Mouse (Mus musculus): Measurements from ENCODE around the gene Bbip1.
"Not testable (repeated sequence)": the region's sequence is repeated elsewhere in the genome, so short reads cannot be mapped to it uniquely, and the experiment has no call there.

The Bbip1 gene

GRCm38 (mm10) chr19:53921996-53922395, 22.4 kb downstream of the Bbip1 start:
- not testable (repeated sequence) for DNase-seq

DNA sequence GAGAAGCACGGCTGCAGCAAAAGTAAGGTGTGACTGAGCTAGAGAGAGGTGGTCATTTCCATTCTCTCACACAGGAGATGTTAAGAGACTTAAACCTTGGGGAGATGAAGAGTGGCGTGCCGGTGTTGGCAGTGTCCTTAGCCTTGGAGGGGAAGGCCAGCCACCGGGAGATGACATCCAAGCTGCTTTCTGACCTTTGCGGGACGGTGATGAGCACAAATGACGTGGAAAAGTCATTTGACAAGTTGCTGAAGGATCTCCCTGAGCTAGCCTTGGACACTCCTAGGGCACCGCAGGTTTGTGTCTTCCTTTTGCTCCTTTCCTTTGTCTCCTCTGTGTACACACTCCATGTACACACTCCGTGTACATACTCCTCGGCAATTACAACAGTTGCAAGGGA, 24.9 kb downstream of the Bbip1 start:
- DNase-seq, result no peak

DNA sequence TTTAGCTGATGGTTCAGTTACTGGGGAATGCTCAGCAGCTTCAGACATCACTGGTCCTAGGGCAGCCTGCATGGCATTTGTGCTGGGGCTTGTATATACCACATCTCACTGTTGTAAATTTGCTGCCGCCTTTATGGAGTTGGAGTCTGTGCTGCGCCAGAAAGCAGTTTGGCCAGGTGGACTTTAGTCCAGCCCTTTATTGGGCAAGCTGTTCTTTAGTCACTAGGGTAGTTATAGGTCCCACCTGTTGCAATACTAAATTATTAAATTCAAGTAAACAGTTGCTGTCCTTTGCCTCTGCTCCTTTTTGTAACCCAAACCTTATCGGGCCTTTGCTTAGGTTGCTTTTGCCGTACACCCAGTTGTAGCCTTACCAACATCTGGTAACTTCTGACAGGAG, 29.5 kb downstream of the Bbip1 start:
- DNase-seq, result no peak

DNA sequence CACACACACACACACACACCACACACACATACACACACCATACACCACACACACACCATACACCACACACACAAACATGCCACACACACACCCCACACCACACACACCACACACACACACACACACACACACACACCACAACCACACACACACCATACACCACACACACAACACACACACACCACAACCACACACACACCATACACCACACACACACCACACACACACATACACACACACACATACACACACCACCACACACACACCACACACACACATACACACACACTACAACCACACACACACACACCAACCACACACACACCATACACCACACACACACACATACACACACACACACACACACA, 37.7 kb downstream of the Bbip1 start:
- not testable (repeated sequence) for DNase-seq

DNA sequence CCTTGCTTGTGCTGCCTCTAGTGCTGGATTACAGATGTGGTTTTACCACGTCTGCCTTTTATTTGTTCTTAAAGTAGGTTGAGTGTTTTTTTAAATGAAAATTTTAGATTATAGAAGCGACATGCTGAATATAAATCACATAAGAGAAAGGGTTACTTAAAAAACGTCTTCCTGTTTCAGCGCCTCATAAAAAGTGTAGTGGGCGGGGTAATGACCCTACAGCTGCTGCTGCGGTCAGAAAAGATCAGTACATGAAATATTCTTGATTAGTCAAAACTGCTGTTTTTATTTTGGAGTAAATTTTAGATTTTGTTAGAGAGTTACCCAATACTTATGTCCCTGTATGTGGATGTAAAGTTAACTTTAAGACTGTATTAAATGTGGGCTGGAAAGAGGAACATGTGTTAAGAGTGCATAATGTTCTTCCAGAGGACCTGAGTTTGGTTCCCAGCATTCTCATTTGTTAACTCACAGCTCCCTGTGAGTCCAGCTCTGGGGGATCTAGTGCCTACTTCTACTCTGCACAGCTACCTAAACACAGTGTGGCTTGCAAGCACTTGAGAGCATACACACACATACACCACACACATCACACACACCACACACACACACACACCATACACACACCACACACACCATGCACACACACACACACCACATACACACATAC, 38.3 kb downstream of the Bbip1 start:
- peak; percentile 27 for DNase-seq

GRCm38 (mm10) chr19:53904833-53905480, 39.5 kb downstream of the Bbip1 start:
- no peak for DNase-seq

DNA sequence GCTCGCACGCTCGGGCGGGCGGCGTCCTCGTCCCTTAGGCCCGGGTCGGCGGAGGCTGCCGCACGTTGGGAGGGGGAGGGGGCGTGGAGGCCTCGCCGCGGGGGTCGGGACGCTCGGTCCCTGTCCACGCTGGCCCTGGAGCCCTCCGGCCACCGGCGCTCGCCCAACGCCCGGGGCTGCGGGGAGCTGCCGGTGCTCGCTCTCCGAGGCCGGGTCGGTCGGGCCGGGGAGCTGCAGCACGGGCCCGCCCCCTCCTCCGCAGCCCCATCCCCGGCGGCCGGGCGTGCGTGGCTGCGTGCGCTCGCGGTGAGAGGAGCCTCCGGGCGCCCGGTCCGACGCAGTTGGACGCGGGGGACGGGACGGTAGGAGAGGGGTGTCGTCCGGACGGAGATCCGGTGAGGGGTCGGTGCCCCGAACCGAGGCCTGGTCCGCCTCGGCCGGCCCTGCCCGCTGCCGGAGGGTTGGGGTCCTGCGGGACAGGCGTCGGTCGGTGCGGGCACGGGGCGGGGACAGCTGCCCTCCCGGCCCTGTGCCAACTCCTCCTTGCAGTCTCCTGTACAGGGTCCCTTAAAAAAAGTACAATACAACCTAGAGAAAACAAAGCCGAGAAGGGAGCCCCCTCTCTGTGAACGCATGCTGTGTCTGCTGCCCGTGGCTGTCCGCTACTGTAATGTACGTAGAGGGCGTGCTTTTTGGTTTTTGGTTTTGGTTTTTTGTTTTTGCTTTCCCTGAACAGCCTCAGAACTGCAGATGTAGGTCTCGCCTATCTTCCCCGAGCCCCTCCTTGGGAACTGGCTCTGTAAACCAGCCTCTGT, 40.7 kb downstream of the Bbip1 start:
- peak; percentile 56 for DNase-seq

DNA sequence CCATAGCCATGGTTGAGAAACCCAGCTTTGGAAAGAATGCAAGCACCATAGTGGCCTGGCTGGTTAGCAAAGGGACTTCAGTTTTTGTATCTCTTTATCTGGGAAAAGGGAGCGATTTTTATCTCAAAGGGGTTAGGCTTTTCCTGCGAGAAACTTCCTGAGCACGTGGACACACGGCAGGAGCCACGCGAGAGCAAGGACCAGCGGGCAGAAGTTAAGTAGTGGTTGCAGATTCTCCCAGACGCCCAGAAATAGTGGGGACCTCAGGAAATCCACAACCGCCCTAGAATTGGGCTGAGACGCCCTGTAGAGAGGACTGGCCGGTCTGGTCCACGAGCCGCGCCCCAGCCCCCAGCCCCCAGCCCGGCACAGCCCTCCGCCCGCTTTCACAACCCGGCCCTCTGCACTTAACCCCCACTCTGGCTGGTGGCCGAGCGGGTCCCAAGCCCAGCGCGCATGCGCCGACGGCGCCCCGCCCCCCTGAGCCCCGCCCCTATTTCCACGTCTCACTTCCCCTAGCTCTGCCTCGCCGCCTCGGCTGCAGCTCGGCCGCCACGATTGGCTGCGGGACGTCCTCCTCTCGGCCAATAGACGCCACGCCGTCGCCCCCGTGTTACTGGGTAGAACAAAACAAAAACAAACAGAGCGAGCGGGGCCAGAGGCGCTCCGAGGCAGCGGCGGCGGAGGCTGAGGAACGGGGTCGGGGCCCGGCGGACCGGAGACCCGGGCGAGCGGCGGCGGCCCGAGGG, 41.5 kb downstream of the Bbip1 start:
- DNase-seq, result peak; percentile 99

DNA sequence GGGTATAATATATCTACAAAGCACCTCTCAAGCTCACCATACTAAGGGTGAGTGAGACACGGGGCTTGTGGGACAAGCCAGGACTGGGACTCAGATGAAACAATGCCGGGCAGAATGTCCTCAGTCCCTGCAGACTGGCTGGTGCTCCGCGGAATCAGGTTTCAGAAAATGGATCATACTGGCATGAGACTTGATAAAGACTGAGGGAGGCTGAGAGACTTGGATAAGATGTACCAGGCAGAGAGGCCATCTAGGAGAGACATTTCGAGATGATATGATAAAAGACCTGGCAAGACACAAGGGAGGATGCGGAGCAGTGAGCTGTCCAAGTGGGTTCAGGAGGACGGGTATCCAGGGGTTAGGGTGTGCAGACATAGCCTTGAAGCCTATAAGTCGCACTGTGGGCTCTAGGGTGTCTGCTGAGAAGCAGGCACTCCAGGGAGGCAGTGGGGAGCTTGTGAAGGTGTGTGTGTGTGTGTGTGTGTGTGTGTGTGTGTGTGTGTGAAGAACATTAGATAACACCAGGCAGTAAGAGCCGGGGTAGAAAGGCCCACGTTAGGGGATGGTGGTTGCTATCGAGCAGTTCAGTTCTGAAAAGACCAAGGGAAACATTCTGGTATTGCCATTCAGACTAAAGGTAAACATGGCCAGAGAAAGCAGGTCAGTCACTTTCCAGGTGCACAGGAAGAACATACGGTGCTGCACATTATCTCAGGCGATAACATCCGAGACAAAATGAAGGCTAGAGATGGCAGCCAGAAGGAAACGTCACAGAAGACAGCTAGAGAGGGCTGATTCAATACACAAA, 42.3 kb downstream of the Bbip1 start:
- DNase-seq, result no peak

DNA sequence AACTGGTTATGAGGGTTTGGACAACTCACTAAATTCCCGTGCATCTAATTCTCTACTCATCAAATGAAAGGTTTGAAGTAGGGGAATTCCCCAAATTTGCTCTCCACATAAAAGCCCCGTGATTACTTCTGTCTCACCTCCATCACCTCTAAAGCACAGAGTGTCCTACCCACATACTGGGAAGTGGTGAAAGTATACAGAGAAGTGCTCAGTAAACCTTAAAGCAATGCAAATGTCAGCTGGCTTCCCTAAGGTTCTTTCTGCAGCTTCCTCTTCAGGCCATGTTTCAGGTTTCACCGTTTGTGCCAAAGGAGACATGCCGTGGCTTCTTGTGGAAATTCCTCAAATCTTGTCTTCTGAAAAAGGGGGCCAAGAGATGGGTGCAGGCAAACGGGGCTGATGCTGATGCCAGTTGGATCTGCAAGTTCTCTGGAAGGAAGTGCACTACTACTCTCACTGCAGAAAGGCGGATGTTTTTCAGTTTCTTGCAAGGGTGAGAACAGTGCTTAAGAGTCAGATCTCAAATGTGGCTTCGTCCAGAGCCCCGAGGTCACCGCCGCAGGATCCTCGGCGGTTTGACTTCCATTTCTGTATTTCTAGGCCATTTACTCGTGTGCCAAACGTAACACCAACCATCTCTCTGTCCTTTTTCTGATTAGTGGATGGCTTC, 44.4 kb downstream of the Bbip1 start:
- DNase-seq, result no peak

GRCm38 (mm10) chr19:53898970-53899900, 45.2 kb downstream of the Bbip1 start:
- no peak for DNase-seq

DNA sequence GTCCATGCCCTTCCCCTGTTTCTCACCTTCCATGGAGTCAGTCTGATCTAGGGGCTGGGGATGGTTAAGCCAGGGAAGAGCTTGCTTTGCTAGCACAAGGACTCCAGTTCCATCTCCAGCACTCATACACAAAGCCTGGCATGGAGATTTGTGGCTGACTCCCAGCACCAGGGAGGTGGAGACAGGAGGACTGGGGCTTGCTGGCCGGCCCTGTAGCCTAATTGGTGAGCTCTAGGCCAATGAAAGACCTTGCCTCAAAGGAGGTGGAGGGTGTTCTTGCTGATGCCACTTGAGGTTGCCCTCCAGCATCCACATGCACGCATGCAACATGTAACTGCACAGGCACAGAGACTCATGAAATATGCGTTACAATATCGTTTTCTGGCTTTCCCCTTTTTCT, 45.9 kb downstream of the Bbip1 start:
- no peak for DNase-seq

- DNase-seq, result no peak
Observed at GRCm38 (mm10) chr19:53898046-53898445, 46.4 kb downstream of the Bbip1 start.

DNA sequence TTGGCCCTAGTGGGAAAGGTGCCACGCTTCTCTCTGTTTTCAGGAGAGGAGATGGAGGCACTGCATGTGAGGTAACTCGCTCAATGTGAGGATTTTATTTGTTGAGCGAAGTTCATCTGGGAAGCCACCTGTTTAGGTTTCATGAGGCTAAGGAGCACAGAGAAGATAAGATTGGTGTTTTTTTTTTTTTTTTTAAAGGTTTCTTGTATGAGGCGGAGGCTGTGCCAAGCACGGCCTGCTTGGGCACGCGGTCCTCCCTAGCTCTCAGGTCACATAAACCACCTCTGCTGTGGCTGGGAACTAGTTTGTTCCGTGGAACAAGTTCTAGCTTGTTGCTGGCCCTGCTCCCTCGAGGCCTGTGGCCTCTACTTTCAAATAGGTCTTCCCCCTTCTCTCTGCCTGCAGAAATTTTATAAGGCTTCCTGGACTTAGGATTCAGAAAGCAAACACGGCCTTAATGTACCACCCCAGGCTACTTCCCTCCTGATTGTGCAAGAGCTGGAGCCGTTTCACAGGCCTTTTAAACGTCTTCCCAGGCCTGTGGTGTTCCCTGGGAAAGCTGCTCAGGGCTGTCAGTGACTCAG, 49.8 kb downstream of the Bbip1 start:
- DNase-seq, result no peak

GRCm38 (mm10) chr19:53893711-53894171, 50.7 kb downstream of the Bbip1 start:
- no peak for DNase-seq

DNA sequence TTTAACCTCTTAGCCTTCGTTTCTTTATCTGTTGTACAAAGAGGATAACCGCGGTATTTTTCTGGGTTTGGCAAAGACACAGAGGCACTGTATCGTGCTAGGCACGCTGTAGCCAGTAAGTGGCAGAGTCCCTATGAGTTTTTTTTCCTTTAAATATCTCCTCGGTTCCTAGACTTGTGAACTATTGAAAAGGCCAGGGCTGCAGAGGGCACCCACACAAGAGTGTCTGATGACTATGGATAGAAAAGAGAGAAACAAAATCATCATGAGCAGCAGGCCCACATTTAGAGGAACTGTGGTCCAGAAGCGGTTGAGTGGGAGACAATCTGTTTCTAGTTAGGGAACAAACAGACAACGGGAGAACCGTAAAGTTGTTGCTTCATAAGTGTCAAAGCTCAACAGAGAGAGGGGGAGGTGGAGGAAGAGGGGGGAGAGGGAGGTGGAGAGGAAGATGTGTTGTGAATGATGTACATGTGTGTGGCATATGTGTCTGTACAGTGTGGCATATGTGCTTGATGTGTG, 51.5 kb downstream of the Bbip1 start:
- no peak for DNase-seq

DNA sequence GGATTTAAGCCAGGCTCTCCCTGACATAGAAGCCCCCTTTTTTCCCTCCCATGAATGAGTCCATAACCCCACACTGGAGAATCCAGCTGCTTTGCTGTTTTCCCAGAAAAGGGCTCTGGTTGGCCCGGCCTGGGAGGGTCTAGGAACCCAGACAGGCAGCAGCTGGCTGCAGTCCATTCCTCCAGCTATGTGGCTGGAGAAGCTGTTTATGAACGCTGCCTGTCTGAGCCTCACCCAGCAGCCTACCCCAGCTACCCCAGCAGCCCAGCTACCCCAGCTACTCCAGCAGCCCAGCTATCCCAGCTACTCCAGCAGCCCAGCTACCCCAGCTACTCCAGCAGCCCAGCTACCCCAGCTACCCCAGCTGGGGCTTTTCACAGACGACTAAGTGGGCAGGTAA, 52.4 kb downstream of the Bbip1 start, which contains the start of gene Pdcd4:
TSS of gene Pdcd4 (plus strand) at position 171 of the 400 bp plus-strand sequence.
- DNase-seq, result no peak

DNA sequence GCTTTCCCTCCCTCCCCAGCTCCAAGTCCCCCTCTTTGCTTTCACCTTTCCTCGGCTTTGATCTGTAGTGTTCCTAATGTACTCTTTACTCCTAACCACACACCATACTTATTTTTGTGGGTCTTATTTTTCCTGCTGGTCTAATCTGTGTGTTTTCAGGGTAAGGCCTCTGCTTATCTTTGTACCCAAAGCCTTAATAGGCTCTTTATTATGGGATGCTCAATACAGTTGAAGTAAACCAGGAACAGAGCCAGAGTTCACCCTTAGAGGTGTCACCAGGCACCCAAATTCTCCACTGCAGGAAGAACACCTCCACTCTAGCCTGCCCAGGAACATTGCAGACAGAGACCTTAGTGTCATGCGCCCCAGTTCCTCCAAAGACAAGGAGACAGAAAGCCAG, 52.9 kb downstream of the Bbip1 start:
- no peak for DNase-seq

DNA sequence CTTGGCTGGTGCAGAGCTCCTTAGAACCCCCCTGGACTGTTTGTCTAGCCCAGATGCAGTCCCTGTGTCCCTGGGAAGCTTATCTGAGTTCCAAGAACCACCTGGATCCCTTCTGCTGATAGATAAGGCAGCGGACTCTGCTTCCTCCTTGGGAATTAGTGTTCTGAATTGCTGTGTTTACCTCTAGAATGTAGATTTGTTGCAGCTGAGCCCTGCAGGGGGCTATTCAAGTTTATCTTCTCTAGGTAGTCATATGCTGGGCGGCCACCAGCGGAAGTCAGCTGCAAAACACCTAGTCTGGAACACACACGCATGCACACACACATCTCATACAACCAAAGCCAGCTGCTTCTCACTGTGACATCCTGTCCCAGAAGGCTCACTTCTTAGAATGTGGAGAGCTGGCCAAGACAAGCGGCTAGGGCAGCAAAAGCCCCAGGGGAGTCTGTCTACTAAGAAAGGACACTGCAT, 53.6 kb downstream of the Bbip1 start:
- no peak for DNase-seq

DNA sequence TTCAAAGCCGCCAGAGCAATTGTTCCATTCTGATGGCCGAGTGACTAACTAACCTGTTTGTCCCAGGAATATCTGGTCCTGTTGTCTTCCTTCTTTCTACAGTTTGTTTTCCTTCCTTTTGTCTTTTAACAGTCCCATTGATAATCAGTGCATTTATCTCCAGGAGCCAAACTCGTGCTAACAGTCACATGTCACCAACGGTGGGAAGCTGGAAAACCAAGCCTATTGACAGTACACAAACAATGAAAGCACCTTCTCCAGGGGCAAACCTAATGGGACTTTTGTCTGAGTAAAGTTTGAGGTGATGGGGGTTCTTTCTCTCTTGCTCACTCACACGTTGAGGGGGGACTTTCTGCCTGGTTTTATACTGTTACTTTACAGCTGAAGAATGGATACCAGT, 54.2 kb downstream of the Bbip1 start:
- DNase-seq, result no peak

Data from retina, postnatal 1 day (tissue).